Mouse (Mus musculus): ENCODE results near the gene Tlcd2.
A peak's percentile ranks its signal among the peaks of the same experiment; 100 is the strongest.

- peak; percentile 89 for TF ChIP-seq CTCF (IDR thresholded peaks at IDR 0.05; ENCODE audit: control insufficient read depth, insufficient read depth, low read length)
- TF ChIP-seq POLR2A (IDR thresholded peaks at IDR 0.05; ENCODE audit: borderline replicate concordance, control insufficient read depth, low read depth, low read length), result peak; percentile 70; the same call in 1 of the 2 replicates
Measured at GRCm38 (mm10) chr11:75510627-75510993, 49.1 kb downstream of the Tlcd2 start.
